Mouse (Mus musculus): ENCODE data around the gene Atp1a4. TPM values are rescaled to one million over a fixed set of nuclear protein-coding genes. Genes with fewer than 3 reads are reported as not detected.

The Atp1a4 gene
- polyA plus RNA-seq, 1 experiment, result not detected

- Histone ChIP-seq H3K4me1 (ENCODE audit: control insufficient read depth, insufficient read depth, insufficient read length, low read length) (0 out of 2 replicates have a peak, but pooled peaks cover 5% of the 10 kb centered on the region), H3K4me3 (ENCODE audit: insufficient read depth, low read depth, low read length) (no peak overlapping the region), H3K27ac (replicated peaks; ENCODE audit: low read depth, low read length) (no peak overlapping the region)
Measured at GRCm38 (mm10) chr1:172218164-172218910, 39.9 kb downstream of the Atp1a4 start.

- peak overlapping the region; percentile 63 for H3K27ac ChIP-seq (replicated peaks; ENCODE audit: low read depth, low read length)
- H3K4me1 ChIP-seq (ENCODE audit: control insufficient read depth, insufficient read depth, insufficient read length, low read length), result peaks cover 7% of the 10 kb centered on the region; the same call in 1 of the 2 replicates
- H3K4me3 ChIP-seq (ENCODE audit: insufficient read depth, low read depth, low read length), result peak overlapping the region; percentile 30
Measured at GRCm38 (mm10) chr1:172217148-172217547, 41.1 kb downstream of the Atp1a4 start.

- peaks cover 3% of the 10 kb centered on the region; the same call in 1 of the 2 replicates for H3K4me1 ChIP-seq (ENCODE audit: control insufficient read depth, insufficient read depth, insufficient read length, low read length)
- H3K27ac ChIP-seq (replicated peaks; ENCODE audit: low read depth, low read length), result no peak overlapping the region
- H3K4me3 ChIP-seq (ENCODE audit: insufficient read depth, low read depth, low read length), result no peak overlapping the region
Measured at GRCm38 (mm10) chr1:172214748-172215147, 43.5 kb downstream of the Atp1a4 start.

- Histone ChIP-seq H3K4me3 (ENCODE audit: insufficient read depth, low read depth, low read length) (no peak overlapping the region), H3K4me1 (ENCODE audit: control insufficient read depth, insufficient read depth, insufficient read length, low read length) (peaks cover 2% of the 10 kb centered on the region; the same call in 1 of the 2 replicates), H3K27ac (replicated peaks; ENCODE audit: low read depth, low read length) (no peak overlapping the region)
Measured at GRCm38 (mm10) chr1:172213771-172214170, 44.4 kb downstream of the Atp1a4 start.

GRCm38 (mm10) chr1:172212776-172213175 lies 45.4 kb downstream of the Atp1a4 start:
- no peak overlapping the region for H3K27ac ChIP-seq (replicated peaks; ENCODE audit: low read depth, low read length)
- no peak overlapping the region for H3K4me3 ChIP-seq (ENCODE audit: insufficient read depth, low read depth, low read length)
- H3K4me1 ChIP-seq (ENCODE audit: control insufficient read depth, insufficient read depth, insufficient read length, low read length), result peaks cover 2% of the 10 kb centered on the region; the same call in 1 of the 2 replicates

GRCm38 (mm10) chr1:172207111-172207584 lies 51.1 kb downstream of the Atp1a4 start:
- Histone ChIP-seq H3K4me3 (ENCODE audit: insufficient read depth, low read depth, low read length) (peak overlapping the region; percentile 45; the same call in 1 of the 2 replicates), H3K4me1 (ENCODE audit: control insufficient read depth, insufficient read depth, insufficient read length, low read length) (peaks cover 17% of the 10 kb centered on the region)

GRCm38 (mm10) chr1:172206141-172206917 lies 51.9 kb downstream of the Atp1a4 start, which contains the start of gene Pea15a:
TSS of gene Pea15a (minus strand) at chr1:172206804.
- Histone ChIP-seq H3K4me1 (ENCODE audit: control insufficient read depth, insufficient read depth, insufficient read length, low read length) (peaks cover 17% of the 10 kb centered on the region), H3K4me3 (ENCODE audit: insufficient read depth, low read depth, low read length) (peak within 1 kb of the TSS; percentile 81), H3K27ac (replicated peaks; ENCODE audit: low read depth, low read length) (peak within 1 kb of the TSS; percentile 91)

More at GRCm38 (mm10) chr1:172207111-172207584, 51.1 kb downstream of the Atp1a4 start:
- H3K27ac ChIP-seq (replicated peaks; ENCODE audit: low read depth, low read length), result peak overlapping the region; percentile 83

GRCm38 (mm10) chr1:172205741-172206087 lies 52.5 kb downstream of the Atp1a4 start:
- peaks cover 17% of the 10 kb centered on the region for H3K4me1 ChIP-seq (ENCODE audit: control insufficient read depth, insufficient read depth, insufficient read length, low read length)
- peak overlapping the region; percentile 81 for H3K4me3 ChIP-seq (ENCODE audit: insufficient read depth, low read depth, low read length)
- peak overlapping the region; percentile 91 for H3K27ac ChIP-seq (replicated peaks; ENCODE audit: low read depth, low read length)

GRCm38 (mm10) chr1:172204814-172205740 lies 53.1 kb downstream of the Atp1a4 start:
- H3K4me3 ChIP-seq (ENCODE audit: insufficient read depth, low read depth, low read length), result peak overlapping the region; percentile 81
- H3K4me1 ChIP-seq (ENCODE audit: control insufficient read depth, insufficient read depth, insufficient read length, low read length), result peaks cover 17% of the 10 kb centered on the region
- H3K27ac ChIP-seq (replicated peaks; ENCODE audit: low read depth, low read length), result peak overlapping the region; percentile 91

- Histone ChIP-seq H3K27ac (replicated peaks; ENCODE audit: low read depth, low read length) (peak overlapping the region; percentile 91), H3K4me1 (ENCODE audit: control insufficient read depth, insufficient read depth, insufficient read length, low read length) (peaks cover 17% of the 10 kb centered on the region), H3K4me3 (ENCODE audit: insufficient read depth, low read depth, low read length) (peak overlapping the region; percentile 81)
Measured at GRCm38 (mm10) chr1:172204033-172204813, 54.0 kb downstream of the Atp1a4 start.

- Histone ChIP-seq H3K27ac (replicated peaks; ENCODE audit: low read depth, low read length) (peak overlapping the region; percentile 91), H3K4me1 (ENCODE audit: control insufficient read depth, insufficient read depth, insufficient read length, low read length) (peaks cover 17% of the 10 kb centered on the region), H3K4me3 (ENCODE audit: insufficient read depth, low read depth, low read length) (peak overlapping the region; percentile 13; the same call in 1 of the 2 replicates)
Measured at GRCm38 (mm10) chr1:172203566-172203965, 54.6 kb downstream of the Atp1a4 start.

GRCm38 (mm10) chr1:172202894-172203522 lies 55.2 kb downstream of the Atp1a4 start:
- Histone ChIP-seq H3K4me1 (ENCODE audit: control insufficient read depth, insufficient read depth, insufficient read length, low read length) (peaks cover 17% of the 10 kb centered on the region), H3K4me3 (ENCODE audit: insufficient read depth, low read depth, low read length) (no peak overlapping the region), H3K27ac (replicated peaks; ENCODE audit: low read depth, low read length) (peak overlapping the region; percentile 49)

- H3K4me3 ChIP-seq (ENCODE audit: insufficient read depth, low read depth, low read length), result no peak overlapping the region
- peaks cover 17% of the 10 kb centered on the region for H3K4me1 ChIP-seq (ENCODE audit: control insufficient read depth, insufficient read depth, insufficient read length, low read length)
- no peak overlapping the region for H3K27ac ChIP-seq (replicated peaks; ENCODE audit: low read depth, low read length)
Measured at GRCm38 (mm10) chr1:172201967-172202880, 56.0 kb downstream of the Atp1a4 start.
